Mouse (Mus musculus) heart, embryonic 13.5 days (tissue): Measurements from ENCODE around the gene Sdf2l1. TPM values are rescaled to one million over a fixed set of nuclear protein-coding genes. Genes with fewer than 3 reads are reported as not detected.
A peak's percentile ranks its signal among the peaks of the same experiment; 100 is the strongest.
"Not testable (repeated sequence)": the region's sequence is repeated elsewhere in the genome, so short reads cannot be mapped to it uniquely, and the experiment has no call there.

Experiments
- ATAC-seq: fragments of 200-750 bp; cut with Nextera tagmentation; 2 replicates; pipeline ENCODE4 v1.8.0; 2017; ENCODE audit warnings: moderate TSS enrichment; ENCODE audit not compliant: insufficient number of reproducible peaks, low FRiP score, low TSS enrichment; ENCODE audit errors: extremely low read depth
- H3K27ac ChIP-seq: fragments of 300-500 bp; sonication (generic); replicated peaks from 2 replicates; pipeline ENCODE4 v1.5.1; 2015; ENCODE audit warnings: moderate library complexity, mild to moderate bottlenecking, inconsistent platforms
- H3K27me3 ChIP-seq: fragments of 300-500 bp; sonication (generic); replicated peaks from 2 replicates; pipeline ENCODE4 v1.6.1; 2015; ENCODE audit warnings: mild to moderate bottlenecking, inconsistent platforms
- H3K36me3 ChIP-seq: fragments of 300-500 bp; sonication (generic); 2 replicates; pipeline ENCODE4 v1.6.1; 2015; ENCODE audit warnings: mild to moderate bottlenecking, inconsistent platforms
- H3K4me1 ChIP-seq: fragments of 300-500 bp; sonication (generic); 2 replicates; pipeline ENCODE4 v1.6.1; 2015; ENCODE audit warnings: inconsistent platforms
- H3K4me2 ChIP-seq: fragments of 300-500 bp; sonication (generic); 2 replicates; pipeline ENCODE4 v1.6.1; 2015; ENCODE audit warnings: inconsistent platforms, mild to moderate bottlenecking, moderate library complexity
- H3K4me3 ChIP-seq: fragments of 300-500 bp; sonication (generic); 2 replicates; pipeline ENCODE4 v1.5.1; 2015; ENCODE audit warnings: moderate library complexity, mild to moderate bottlenecking, inconsistent platforms
- H3K9ac ChIP-seq: fragments of 300-500 bp; sonication (generic); 2 replicates; pipeline ENCODE4 v1.6.1; 2015; ENCODE audit warnings: inconsistent platforms, mild to moderate bottlenecking, moderate library complexity
- H3K9me3 ChIP-seq: fragments of 300-500 bp; sonication (generic); 2 replicates; pipeline ENCODE4 v1.6.1; 2016; ENCODE audit warnings: inconsistent platforms
- WGBS: fragments of 180-500 bp; shearing (Covaris S2); methylation state at CpG from one replicate; pipeline ENCODE4 v1.1.7; 2015; ENCODE audit warnings: mixed read lengths; 5-methylcytosine and 5-hydroxymethylcytosine counted together
- polyA plus RNA-seq: library from polyadenylated mRNA; unstranded; fragments of >200 nt; fragmentation: Nextera tagmentation; extraction: Ambion mirVana; gene quantifications from 2 replicates; pipeline ENCODE4 v1.2.1, GENCODE M21; 2015

Sdf2l1 gene
- 53.0 and 70.2 TPM in 2 replicates for polyA plus RNA-seq

DNA sequence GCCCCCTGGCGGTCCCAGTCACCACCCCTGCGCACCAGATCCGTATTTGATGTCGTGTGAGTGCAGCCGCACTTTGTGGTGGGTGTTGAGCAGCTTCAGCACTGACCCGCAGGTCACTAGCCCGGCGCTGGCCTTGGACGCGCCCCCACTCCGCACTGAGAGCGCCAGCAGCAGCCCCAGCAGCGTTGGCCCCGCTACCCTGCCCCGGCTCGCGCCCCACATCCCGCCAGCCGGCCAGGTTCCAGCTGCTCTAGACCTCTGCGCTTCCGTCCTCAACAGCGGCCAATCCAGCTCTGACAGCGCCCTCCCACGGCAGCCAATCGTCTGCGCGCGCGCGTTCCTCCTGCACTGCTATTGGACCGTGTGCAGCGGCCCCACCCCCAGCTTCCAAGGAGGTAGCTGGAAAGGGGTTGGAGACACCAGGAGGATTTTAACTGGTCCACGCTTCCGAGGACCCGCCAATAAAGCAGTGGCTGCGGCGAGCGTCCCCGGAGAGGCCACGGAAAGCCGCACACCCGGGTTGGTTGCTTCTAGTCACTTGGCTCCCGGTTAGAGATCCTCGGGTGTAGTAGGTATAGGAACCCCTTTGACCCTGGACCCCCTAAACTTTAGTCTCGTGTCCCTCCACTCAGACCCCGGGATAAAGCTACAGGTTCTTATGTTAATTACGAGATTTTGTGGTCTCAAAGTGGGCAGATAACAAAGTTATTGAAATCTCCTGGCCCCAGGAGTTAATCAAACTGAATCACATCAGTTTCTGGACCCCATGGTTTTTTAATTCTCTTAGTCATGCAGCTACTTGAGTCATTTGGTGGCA, at the start of gene Sdf2l1:
Gene Sdf2l1 (minus strand): TSS at position 295 of the 817 bp plus-strand sequence.
- under 1% methylated on average over 47 of the region's 47 CpGs for WGBS
- no peaks in the 10 kb centered on the region for H3K36me3 ChIP-seq
- peak within 1 kb of the TSS; percentile 86 for H3K4me3 ChIP-seq
- no peaks in the 10 kb centered on the region for H3K27me3 ChIP-seq
- ATAC-seq: peak; percentile 94
- peak within 1 kb of the TSS; percentile 99 for H3K4me2 ChIP-seq
- H3K9ac ChIP-seq: peak within 1 kb of the TSS; percentile 84
- peaks cover 18% of the 10 kb centered on the region for H3K4me1 ChIP-seq
- H3K27ac ChIP-seq: peak within 1 kb of the TSS; percentile 61; the same call in 1 of the 2 replicates
- no peaks in the 10 kb centered on the region for H3K9me3 ChIP-seq

DNA sequence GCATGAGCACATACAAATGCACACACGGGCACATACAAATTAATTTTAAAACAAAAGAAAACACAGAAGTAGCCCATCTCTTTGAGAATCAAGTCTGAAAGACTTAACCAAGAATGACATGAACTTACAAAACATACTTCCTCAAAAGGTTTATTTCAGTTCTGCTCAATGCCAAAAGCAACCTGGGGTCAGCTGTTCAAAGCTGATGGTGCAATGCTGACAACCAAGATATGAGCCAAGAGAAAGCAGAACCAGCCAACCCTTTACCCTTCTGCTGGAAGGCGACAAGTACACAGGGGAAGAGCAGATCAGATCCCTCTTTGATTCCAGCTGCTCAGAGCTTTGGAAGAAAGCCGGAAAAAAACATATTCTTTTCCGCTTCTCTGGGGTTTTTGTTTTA, 49.2 kb upstream of the Sdf2l1 start:
- 59% methylated on average over 4 of the region's 4 CpGs for WGBS

DNA sequence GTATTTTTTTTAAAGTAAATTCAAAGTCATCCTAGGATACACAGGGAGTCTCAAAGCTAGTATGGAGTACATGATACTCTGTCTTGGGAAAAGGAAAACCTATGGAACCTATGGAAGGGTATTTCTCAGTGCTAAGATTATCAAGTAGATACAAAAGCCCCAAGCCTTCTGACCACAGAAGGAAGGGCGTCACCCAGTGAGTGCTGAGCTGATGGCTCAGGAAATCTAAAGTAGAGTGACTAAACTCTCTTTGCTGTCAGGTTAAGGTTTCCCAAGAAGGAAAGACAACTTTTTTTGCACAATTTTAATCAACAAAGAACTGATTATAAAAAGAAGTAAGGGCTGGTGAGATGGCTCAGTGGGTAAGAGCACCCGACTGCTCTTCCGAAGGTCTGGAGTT, 47.5 kb upstream of the Sdf2l1 start:
- peaks cover 35% of the 10 kb centered on the region for H3K4me1 ChIP-seq
- no peak overlapping the region for H3K27ac ChIP-seq
- no peak overlapping the region for H3K4me2 ChIP-seq
- H3K9ac ChIP-seq: no peak overlapping the region
- no peak for ATAC-seq
- no peaks in the 10 kb centered on the region for H3K9me3 ChIP-seq
- H3K27me3 ChIP-seq: no peaks in the 10 kb centered on the region
- peaks cover 39% of the 10 kb centered on the region for H3K36me3 ChIP-seq
- WGBS: 86% methylated on average over 3 of the region's 3 CpGs
- no peak overlapping the region for H3K4me3 ChIP-seq

More for the DNA sequence above, 49.2 kb upstream of the Sdf2l1 start:
- Histone ChIP-seq H3K9ac (no peak overlapping the region), H3K9me3 (no peaks in the 10 kb centered on the region), H3K36me3 (peaks cover 39% of the 10 kb centered on the region), H3K4me1 (peaks cover 34% of the 10 kb centered on the region), H3K4me3 (no peak overlapping the region), H3K4me2 (no peak overlapping the region), H3K27ac (0 out of 2 replicates have a peak overlapping the region, but pooled peaks have one; percentile 13), H3K27me3 (no peaks in the 10 kb centered on the region)
- no peak for ATAC-seq

DNA sequence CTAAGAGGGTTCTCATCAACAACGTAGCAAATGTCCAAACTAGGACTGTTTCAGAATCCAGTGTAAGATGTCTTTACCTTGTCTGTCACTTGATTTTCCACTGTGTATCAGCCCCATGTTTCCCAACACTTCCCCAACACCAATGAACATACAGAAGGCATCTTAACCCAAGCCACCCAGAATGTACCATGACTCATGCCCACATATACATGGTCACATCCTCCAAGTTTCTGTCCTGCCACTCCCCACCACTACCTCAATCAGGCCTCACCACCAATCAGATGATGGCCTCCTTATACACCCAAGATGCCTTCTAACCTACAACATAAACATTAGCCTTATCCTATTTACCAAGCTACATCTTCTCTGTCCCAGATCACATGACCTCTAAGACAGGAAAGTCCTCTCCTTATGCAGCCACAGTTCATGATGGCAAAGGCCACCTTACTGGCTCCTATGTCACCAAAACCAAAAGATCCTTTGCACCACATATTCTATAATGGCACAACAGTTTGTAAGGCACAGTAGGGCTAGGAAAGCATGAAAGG, 45.5 kb upstream of the Sdf2l1 start:
- no peak overlapping the region for H3K4me3 ChIP-seq
- H3K9me3 ChIP-seq: no peaks in the 10 kb centered on the region
- H3K4me1 ChIP-seq: peaks cover 28% of the 10 kb centered on the region
- no peak overlapping the region for H3K27ac ChIP-seq
- 97% methylated on average over 1 of the region's 1 CpGs for WGBS
- no peak overlapping the region for H3K9ac ChIP-seq
- no peak overlapping the region for H3K4me2 ChIP-seq
- H3K36me3 ChIP-seq: peaks cover 53% of the 10 kb centered on the region
- no peaks in the 10 kb centered on the region for H3K27me3 ChIP-seq
- ATAC-seq: no peak

DNA sequence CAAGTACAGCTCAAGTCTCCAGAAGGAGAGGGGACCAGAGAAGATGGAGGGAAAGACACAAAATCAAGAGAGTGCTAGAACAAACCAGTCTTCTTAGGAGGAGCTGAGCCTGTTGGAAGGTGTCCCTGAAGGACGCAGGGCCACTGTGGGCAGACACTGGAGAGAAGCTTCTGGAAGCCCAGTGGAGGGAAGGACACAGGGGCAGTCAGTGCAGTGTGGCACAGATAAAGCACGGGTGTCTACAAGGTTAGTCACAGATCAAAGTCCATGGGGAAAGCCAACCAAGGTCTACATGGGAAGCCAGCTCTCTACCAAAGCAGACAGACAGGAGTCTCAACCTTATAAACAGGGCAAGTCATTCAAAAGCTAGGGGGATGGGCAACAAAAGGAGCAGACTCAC, 43.6 kb upstream of the Sdf2l1 start:
- H3K27ac ChIP-seq: no peak overlapping the region
- peaks cover 10% of the 10 kb centered on the region for H3K4me1 ChIP-seq
- H3K9me3 ChIP-seq: no peaks in the 10 kb centered on the region
- ATAC-seq: no peak
- no peaks in the 10 kb centered on the region for H3K27me3 ChIP-seq
- WGBS: 68% methylated on average over 2 of the region's 2 CpGs
- H3K4me3 ChIP-seq: no peak overlapping the region
- no peak overlapping the region for H3K9ac ChIP-seq
- peaks cover 70% of the 10 kb centered on the region for H3K36me3 ChIP-seq
- no peak overlapping the region for H3K4me2 ChIP-seq

DNA sequence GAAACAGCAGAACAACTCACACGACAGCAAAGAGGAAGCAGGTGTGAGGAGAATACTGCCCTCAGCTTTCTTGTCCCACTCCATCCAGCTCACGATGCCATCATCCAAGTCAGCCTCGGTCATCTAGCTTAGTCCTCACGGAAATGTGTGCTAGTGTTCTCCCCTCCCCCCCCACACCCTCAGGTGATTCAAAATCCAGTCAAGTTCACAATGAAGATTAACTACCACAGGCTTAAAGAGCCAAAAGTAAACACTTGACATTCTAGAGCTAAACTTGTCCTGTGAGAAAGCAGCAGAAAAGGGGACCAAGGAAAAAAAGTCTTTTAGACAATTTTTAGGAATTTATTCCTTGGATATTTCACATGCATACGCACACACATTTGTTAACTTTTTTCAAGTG, 35.9 kb upstream of the Sdf2l1 start:
- no peaks in the 10 kb centered on the region for H3K27me3 ChIP-seq
- no peak overlapping the region for H3K9ac ChIP-seq
- no peaks in the 10 kb centered on the region for H3K9me3 ChIP-seq
- peaks cover 2% of the 10 kb centered on the region for H3K4me1 ChIP-seq
- H3K27ac ChIP-seq: no peak overlapping the region
- peaks cover 81% of the 10 kb centered on the region for H3K36me3 ChIP-seq
- 85% methylated on average over 5 of the region's 5 CpGs for WGBS
- no peak overlapping the region for H3K4me2 ChIP-seq
- H3K4me3 ChIP-seq: no peak overlapping the region
- ATAC-seq: no peak

DNA sequence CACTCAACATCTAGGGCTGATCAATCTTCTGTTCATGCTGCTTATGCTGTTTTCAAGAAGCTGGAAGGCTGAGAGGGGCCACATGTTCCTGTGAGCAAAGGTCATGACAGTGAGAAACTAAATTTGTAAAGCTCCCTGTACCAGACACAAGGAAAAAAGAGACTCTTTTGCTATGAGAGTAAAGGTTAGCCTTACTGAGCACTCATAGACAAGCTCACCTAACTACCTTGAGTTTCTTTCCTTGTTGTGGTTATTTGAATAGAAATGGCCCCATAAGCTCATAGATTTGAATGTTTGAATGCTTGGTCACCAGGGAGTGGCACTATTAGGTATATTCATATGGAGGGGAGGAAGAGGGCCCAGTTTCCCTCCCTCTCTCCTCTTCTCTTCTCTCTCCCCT, 35.0 kb upstream of the Sdf2l1 start:
- no peak overlapping the region for H3K27ac ChIP-seq
- no peak overlapping the region for H3K4me3 ChIP-seq
- H3K36me3 ChIP-seq: peaks cover 81% of the 10 kb centered on the region
- H3K9me3 ChIP-seq: no peaks in the 10 kb centered on the region
- ATAC-seq: no peak
- no peak overlapping the region for H3K9ac ChIP-seq
- H3K27me3 ChIP-seq: no peaks in the 10 kb centered on the region
- H3K4me1 ChIP-seq: peaks cover 2% of the 10 kb centered on the region
- no peak overlapping the region for H3K4me2 ChIP-seq

DNA sequence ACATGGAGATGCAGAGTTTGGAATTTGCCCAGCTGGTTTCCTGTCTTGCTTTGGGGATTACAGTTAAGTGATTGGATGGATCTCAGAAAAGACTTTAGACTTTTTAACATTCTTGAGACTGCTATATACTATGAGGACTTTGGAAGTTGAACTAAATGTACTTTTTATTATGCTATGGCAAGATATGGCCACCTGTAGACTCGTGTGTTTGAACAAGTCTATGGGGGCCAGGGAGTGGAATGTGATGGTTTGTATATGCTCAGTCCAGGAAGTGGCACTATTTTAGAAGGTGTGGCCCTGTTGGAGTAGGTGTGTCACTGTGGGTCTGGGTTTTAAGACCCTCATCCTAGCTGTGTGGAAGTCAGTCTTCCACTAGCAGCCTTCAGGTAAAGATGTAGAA, 33.3 kb upstream of the Sdf2l1 start:
- H3K27ac ChIP-seq, H3K9me3 ChIP-seq, H3K4me2 ChIP-seq, H3K4me1 ChIP-seq, H3K4me3 ChIP-seq, H3K9ac ChIP-seq, ATAC-seq, H3K27me3 ChIP-seq: not testable (repeated sequence)
- WGBS: 74% methylated on average over 1 of the region's 1 CpGs
- peaks cover 78% of the 10 kb centered on the region for H3K36me3 ChIP-seq

DNA sequence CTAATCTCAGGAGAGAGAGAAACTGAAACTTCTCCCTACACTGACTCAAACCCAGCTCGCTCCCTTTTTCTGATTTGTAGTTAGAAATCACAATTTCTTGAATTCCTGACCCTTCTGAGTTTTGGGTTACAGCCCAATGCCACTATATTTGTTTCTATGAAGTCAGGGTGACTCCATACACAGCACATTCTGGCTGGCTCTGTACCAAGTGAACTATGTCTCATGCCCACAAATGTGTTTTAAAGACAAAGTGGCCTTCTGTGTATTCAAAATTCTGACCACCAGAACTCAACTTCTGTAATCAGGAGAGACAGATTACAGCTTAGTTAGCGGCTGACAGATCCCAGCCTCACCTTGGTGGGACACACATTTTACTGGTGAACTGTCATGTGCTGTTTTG, 22.2 kb upstream of the Sdf2l1 start:
- Histone ChIP-seq H3K9ac (no peak overlapping the region), H3K27me3 (no peaks in the 10 kb centered on the region), H3K27ac (no peak overlapping the region), H3K9me3 (no peaks in the 10 kb centered on the region), H3K36me3 (peaks cover 80% of the 10 kb centered on the region), H3K4me2 (no peak overlapping the region), H3K4me3 (no peak overlapping the region), H3K4me1 (peaks cover 13% of the 10 kb centered on the region; the same call in 1 of the 2 replicates)
- no peak for ATAC-seq
- WGBS: 84% methylated on average over 2 of the region's 2 CpGs

DNA sequence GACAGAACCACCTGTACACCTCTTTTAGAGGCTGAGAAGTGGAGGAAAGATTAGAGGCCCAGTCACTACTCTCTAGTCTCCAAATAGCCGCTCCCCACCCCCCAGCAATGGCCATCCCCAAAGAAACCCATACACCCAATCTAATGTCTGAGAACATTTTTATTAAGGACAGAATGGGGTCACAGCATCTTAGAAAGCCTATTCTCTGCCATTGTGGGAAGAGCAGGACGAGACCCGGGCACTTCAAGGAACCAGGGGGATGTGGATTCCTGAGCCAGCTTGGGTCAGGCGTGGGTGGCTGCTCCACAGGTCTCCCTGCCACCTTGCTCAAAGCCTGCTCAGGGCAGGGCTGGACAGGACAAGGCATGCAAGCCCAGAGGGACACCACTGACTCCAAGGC, 19.7 kb upstream of the Sdf2l1 start:
- Histone ChIP-seq H3K36me3 (peaks cover 56% of the 10 kb centered on the region), H3K27ac (no peak overlapping the region), H3K4me1 (peaks cover 28% of the 10 kb centered on the region), H3K27me3 (no peaks in the 10 kb centered on the region; the same call in 1 of the 2 replicates), H3K9me3 (no peaks in the 10 kb centered on the region), H3K4me2 (no peak overlapping the region), H3K9ac (no peak overlapping the region), H3K4me3 (no peak overlapping the region)
- ATAC-seq: no peak
- 94% methylated on average over 4 of the region's 4 CpGs for WGBS

DNA sequence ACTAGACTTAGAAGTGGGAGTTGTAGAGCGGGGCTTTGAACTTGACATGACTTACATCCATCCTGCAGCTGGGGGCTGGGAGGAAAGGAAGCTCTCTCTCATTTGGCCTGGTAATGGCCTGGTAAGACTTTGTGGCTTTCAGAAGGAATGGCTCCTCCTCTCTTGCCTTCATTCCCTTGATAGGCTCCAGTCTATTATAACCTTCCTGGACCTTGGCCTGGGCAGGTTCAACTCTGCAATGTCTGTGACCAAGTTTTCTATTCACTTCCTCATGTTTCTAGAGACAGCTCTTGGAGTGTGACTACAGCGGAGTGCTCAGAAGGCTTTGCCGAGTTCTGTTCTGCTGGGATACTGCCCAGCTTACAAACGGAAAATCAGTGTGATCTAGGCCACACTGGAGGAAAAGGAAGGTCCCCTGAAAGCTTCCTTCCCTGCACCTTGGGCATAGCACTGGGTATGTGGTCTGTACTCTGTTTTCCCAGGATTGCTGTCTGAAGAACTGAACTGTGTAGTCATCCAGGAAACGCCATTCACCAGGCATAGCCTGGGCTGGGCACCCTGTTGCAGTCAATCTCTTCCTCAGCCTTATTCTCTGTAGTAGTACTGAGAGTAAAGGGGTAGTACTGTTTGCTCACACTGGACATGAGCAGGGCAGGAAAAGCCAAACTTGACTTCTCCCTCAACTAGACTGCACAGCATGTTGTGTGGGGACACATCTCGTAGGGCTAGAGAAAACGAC, 18.5 kb upstream of the Sdf2l1 start:
- WGBS: 71% methylated on average over 7 of the region's 7 CpGs
- H3K27me3 ChIP-seq: no peaks in the 10 kb centered on the region; the same call in 1 of the 2 replicates
- H3K36me3 ChIP-seq: peaks cover 45% of the 10 kb centered on the region
- H3K27ac ChIP-seq: no peak overlapping the region
- peaks cover 28% of the 10 kb centered on the region for H3K4me1 ChIP-seq
- H3K4me3 ChIP-seq: no peak overlapping the region
- H3K9ac ChIP-seq: no peak overlapping the region
- no peaks in the 10 kb centered on the region for H3K9me3 ChIP-seq
- ATAC-seq: no peak
- H3K4me2 ChIP-seq: no peak overlapping the region
